Mouse (Mus musculus) kidney, adult 2 months (tissue): ENCODE data around the gene Lxn. TPM values are rescaled to one million over a fixed set of nuclear protein-coding genes. Genes with fewer than 3 reads are reported as not detected.

Experiments used
- DNase-seq: peaks from one replicate; pipeline ENCODE4 v3.0.0; 2021
- H3K27ac ChIP-seq: fragments of 200-500 bp; 2 replicates; pipeline ENCODE4 v1.5.1; 2012; ENCODE audit warnings: low read depth, low read length, control low read depth, inconsistent platforms; ENCODE audit not compliant: insufficient read depth
- H3K27me3 ChIP-seq: fragments of 200-500 bp; replicated peaks from 2 replicates; pipeline ENCODE4 v1.6.1; 2012; ENCODE audit warnings: mild to moderate bottlenecking, moderate library complexity, low read length, inconsistent platforms; ENCODE audit not compliant: control insufficient read depth, insufficient read depth
- H3K36me3 ChIP-seq: fragments of 200-500 bp; 2 replicates; pipeline ENCODE4 v1.6.1; 2012; ENCODE audit warnings: mild to moderate bottlenecking, moderate library complexity, low read length, inconsistent platforms; ENCODE audit not compliant: control insufficient read depth, insufficient read depth
- H3K4me1 ChIP-seq: fragments of 200-500 bp; 2 replicates; pipeline ENCODE4 v1.6.1; 2011; ENCODE audit warnings: low read length; ENCODE audit not compliant: control insufficient read depth, insufficient read depth
- H3K4me3 ChIP-seq: fragments of 200-500 bp; 2 replicates; pipeline ENCODE4 v1.5.1; 2011; ENCODE audit warnings: mild to moderate bottlenecking, low read depth, low read length, control low read depth; ENCODE audit not compliant: insufficient read depth
- CTCF ChIP-seq: fragments of 200-500 bp; conservative IDR thresholded peaks from 2 replicates; pipeline ENCODE4 v1.5.1; 2011; ENCODE audit warnings: low read depth, mild to moderate bottlenecking, control low read depth, low read length, moderate library complexity, mixed read lengths; ENCODE audit not compliant: insufficient read depth, insufficient read length
- POLR2A ChIP-seq: fragments of 200-500 bp; IDR thresholded peaks from one replicate; pipeline ENCODE4 v1.6.1; 2011; ENCODE audit warnings: low read depth, low read length, control low read depth
- WGBS: fragments of 180-500 bp; shearing (Covaris S2); methylation state at CpG from one replicate; pipeline ENCODE4 v1.1.7; 2018; 5-methylcytosine and 5-hydroxymethylcytosine counted together
- polyA plus RNA-seq: library from polyadenylated mRNA; depleted of rRNA; stranded (reverse); fragments of >200 nt; gene quantifications from 2 replicates; pipeline ENCODE4 v1.2.3, GENCODE M21; 2012

Lxn gene
- polyA plus RNA-seq, 1 experiment = 34.1 TPM

DNA sequence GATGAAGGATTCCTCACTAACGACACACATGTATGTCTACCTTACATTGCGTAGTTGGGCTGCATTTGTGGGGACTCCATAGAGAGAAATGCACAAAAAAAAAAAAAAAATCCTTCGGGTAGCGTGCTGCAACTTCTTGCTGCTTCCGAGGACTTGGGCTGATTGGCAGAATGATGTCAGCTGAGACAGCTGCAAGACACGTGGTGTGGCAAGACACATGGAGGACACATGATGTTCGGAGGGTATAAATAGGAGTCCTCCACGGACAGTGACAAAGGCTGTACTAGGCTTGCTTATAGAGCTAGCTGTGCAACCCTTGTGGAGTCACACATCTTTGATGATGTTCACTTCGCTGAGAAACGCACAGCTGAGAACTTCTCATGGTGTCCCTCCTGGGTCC lies 18.7 kb upstream of the Lxn start:
- no peaks in the 10 kb centered on the region for H3K4me1 ChIP-seq
- 93% methylated on average over 10 of the region's 10 CpGs for WGBS
- no peak overlapping the region for H3K4me3 ChIP-seq
- H3K36me3 ChIP-seq = no peaks in the 10 kb centered on the region
- TF ChIP-seq CTCF (no peak), POLR2A (no peak)
- no peaks in the 10 kb centered on the region for H3K27me3 ChIP-seq
- H3K27ac ChIP-seq = no peak overlapping the region
- DNase-seq = no peak

DNA sequence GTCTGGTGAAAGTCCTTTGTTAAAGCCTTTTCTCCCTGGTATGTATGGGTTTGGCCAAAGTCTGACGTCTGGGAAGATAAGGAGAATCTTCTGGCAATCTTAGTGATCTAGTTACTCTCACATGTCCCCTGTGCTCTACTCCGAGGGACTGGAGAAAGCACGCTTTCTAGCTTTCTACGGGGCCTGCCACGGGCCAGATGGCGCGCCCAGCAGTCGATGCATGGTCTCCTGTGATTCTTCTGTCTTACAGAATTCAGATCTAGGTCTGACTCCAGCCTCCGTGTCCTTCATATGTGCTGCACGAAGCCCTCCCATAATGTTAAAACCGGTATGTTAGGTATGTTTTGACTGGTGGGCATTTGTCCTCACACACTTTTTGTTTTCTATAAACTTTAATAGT lies 16.1 kb upstream of the Lxn start:
- no peak for DNase-seq
- H3K27me3 ChIP-seq = no peaks in the 10 kb centered on the region
- no peaks in the 10 kb centered on the region for H3K4me1 ChIP-seq
- no peak overlapping the region for H3K4me3 ChIP-seq
- TF ChIP-seq CTCF (no peak), POLR2A (no peak)
- no peak overlapping the region for H3K27ac ChIP-seq
- H3K36me3 ChIP-seq = peaks cover 2% of the 10 kb centered on the region
- WGBS = 94% methylated on average over 11 of the region's 11 CpGs

DNA sequence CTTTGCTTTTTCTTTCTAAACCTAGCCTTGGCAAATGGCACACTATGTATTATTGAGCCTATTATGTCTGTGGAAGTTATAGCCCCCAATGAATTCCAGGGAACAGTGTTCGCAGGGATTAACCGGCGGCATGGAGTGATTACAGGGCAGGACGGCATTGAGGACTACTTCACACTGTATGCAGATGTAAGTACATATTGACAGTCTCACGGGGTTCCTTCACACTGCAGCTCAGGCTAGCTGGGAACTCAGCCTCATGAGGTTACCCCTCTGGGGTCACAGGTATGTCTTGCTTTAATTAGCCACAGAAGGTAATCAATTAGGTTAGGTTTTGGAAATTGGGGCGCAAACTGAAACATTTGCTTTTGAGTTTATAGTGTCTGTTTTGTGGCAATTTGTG lies 9.7 kb upstream of the Lxn start:
- Histone ChIP-seq H3K27ac (no peak overlapping the region), H3K4me1 (no peaks in the 10 kb centered on the region), H3K27me3 (no peaks in the 10 kb centered on the region), H3K4me3 (no peak overlapping the region), H3K36me3 (peaks cover 5% of the 10 kb centered on the region)
- WGBS = 94% methylated on average over 6 of the region's 6 CpGs
- TF ChIP-seq CTCF (no peak), POLR2A (no peak)
- DNase-seq = no peak

GRCm38 (mm10) chr3:67471408-67472127 lies 7.8 kb upstream of the Lxn start:
- H3K27me3 ChIP-seq = no peaks in the 10 kb centered on the region
- no peak overlapping the region for H3K4me3 ChIP-seq
- peaks cover 8% of the 10 kb centered on the region for H3K36me3 ChIP-seq
- WGBS = 81% methylated on average over 4 of the region's 4 CpGs
- H3K4me1 ChIP-seq = no peaks in the 10 kb centered on the region
- H3K27ac ChIP-seq = no peak overlapping the region
- TF ChIP-seq POLR2A (no peak), CTCF (no peak)
- DNase-seq = no peak

- TF ChIP-seq CTCF (no peak), POLR2A (no peak)
- H3K36me3 ChIP-seq = peaks cover 6% of the 10 kb centered on the region
- H3K27me3 ChIP-seq = no peaks in the 10 kb centered on the region
- no peaks in the 10 kb centered on the region for H3K4me1 ChIP-seq
- 88% methylated on average over 2 of the region's 2 CpGs for WGBS
- no peak overlapping the region for H3K4me3 ChIP-seq
- DNase-seq = no peak
- H3K27ac ChIP-seq = no peak overlapping the region
These were observed 3.6 kb upstream of the Lxn start for GRCm38 (mm10) chr3:67467281-67467680.

GRCm38 (mm10) chr3:67466576-67466975 lies 2.9 kb upstream of the Lxn start:
- H3K36me3 ChIP-seq = peaks cover 6% of the 10 kb centered on the region
- no peak overlapping the region for H3K27ac ChIP-seq
- no peak for TF ChIP-seq CTCF
- no peak for TF ChIP-seq POLR2A
- no peak for DNase-seq
- no peaks in the 10 kb centered on the region for H3K4me1 ChIP-seq
- no peak overlapping the region for H3K4me3 ChIP-seq
- H3K27me3 ChIP-seq = no peaks in the 10 kb centered on the region
- 91% methylated on average over 5 of the region's 5 CpGs for WGBS

DNA sequence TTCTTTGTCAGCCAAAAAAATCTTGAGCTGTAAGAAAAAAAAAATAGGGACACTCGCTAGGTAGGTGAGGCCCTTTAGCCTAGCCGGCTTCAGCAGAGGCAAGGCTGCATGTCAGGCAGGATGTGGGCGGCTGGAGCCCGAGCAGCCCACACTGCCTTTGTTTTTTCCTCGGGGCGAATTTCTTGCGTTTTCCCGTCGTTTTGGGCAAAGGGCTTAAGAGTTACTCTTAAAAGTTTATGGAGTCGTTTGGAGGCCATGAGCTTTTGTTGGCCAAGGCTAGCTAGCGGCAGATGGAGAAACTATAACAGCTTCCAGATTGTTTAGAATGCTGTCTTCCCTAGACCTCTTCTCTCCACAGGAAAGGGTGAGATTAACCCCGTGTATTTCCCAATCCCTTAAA lies 725 bp downstream of the Lxn start:
- Histone ChIP-seq H3K4me1 (no peaks in the 10 kb centered on the region), H3K36me3 (peaks cover 2% of the 10 kb centered on the region; the same call in 1 of the 2 replicates), H3K27ac (no peak overlapping the region; the same call in 1 of the 2 replicates), H3K27me3 (no peaks in the 10 kb centered on the region), H3K4me3 (peak overlapping the region; percentile 64)
- WGBS = 4% methylated on average over 12 of the region's 12 CpGs
- DNase-seq = no peak
- no peak for TF ChIP-seq POLR2A
- TF ChIP-seq CTCF = no peak
